Comparison of ENCODE assay signal across 8 mouse cellular contexts in the genomic region with DNA sequence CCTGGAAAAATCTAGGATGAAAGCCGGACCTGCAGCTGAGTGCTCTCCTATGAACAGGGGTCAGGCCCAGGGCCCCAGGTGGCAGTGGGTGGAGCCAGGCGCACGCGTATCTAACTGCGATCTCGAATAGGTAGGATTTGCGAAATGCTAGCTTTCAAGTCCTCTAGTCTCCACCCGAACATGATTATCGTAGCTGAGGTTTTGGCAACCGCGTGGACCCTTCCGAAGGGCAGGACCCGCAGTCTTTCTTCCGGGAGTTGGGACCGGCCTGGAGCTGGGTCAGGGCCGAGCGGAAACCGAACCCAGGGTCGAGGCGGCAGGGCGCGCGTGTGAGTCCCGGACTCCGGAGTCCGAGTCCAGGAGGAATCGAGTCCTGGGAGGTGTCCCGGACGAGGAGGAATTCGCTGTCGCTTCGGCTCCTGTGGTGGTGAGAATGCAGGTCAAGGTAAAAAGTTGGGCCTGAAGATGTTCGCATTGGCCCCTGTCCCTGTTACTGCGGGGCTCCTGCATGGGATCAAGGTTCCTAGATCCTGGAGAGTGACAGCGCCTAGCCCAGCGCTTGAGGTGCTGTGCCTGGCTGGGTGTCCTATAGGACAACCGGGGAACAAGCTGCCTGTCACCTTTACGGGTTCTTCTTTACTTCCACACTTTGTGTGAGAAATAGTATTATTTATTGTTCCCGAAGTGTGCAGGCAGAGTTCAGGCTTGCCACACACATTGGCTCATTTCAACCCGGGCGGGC. TPM values are rescaled to one million over a fixed set of nuclear protein-coding genes. Genes with fewer than 3 reads are reported as not detected.
DNase-seq lines count a peak whose midpoint lies in the region; ATAC-seq lines count a peak whose summit lies in the region.

Gene Trpm6 (plus strand): TSS at position 386 of the 742 bp plus-strand sequence.

- H3K4me3 ChIP-seq in forebrain, embryonic 16.5 days (replicated peaks; ENCODE audit: low read length), result peak within 1 kb of the TSS; percentile 40
- peak within 1 kb of the TSS; percentile 51 for H3K4me3 ChIP-seq in kidney, embryonic 16.5 days (ENCODE audit: low read length)

- H3K9ac ChIP-seq in forebrain, embryonic 16.5 days (replicated peaks; ENCODE audit: low read depth, low read length), result peak within 1 kb of the TSS; percentile 33; the same call in 1 of the 2 replicates
- H3K9ac ChIP-seq in kidney, embryonic 16.5 days (replicated peaks; ENCODE audit: low read length), result peak within 1 kb of the TSS; percentile 71

- peak within 1 kb of the TSS; percentile 63 for H3K4me2 ChIP-seq in forebrain, embryonic 16.5 days (ENCODE audit: low read length)
- peak within 1 kb of the TSS; percentile 87 for H3K4me2 ChIP-seq in kidney, embryonic 16.5 days (replicated peaks; ENCODE audit: low read depth, low read length)

- no peak within 1 kb of the TSS for H3K27ac ChIP-seq in forebrain, embryonic 16.5 days (ENCODE audit: low read length)
- no peak within 1 kb of the TSS for H3K27ac ChIP-seq in kidney, embryonic 16.5 days (ENCODE audit: low read length)

- H3K27me3 ChIP-seq in forebrain, embryonic 16.5 days (replicated peaks; ENCODE audit: control insufficient read depth, insufficient read depth, low read length), result no peaks in the 10 kb centered on the region
- no peaks in the 10 kb centered on the region for H3K27me3 ChIP-seq in kidney, embryonic 16.5 days (ENCODE audit: insufficient read depth, low read length)

- peak; percentile 18 for DNase-seq in ovary, postnatal 36 days (ENCODE audit: low spot score)
- DNase-seq in ovary, adult 18-20 months (ENCODE audit: low spot score), result no peak
- peak; percentile 34 for DNase-seq in lung, postnatal 14 days
- peak; percentile 46 for DNase-seq in testis, postnatal 10 days (ENCODE audit: low spot score)
- DNase-seq in right cerebral cortex, postnatal 36 days (ENCODE audit: low spot score in 2 of 2), result no peak

- H3K4me1 ChIP-seq in forebrain, embryonic 16.5 days (replicated peaks; ENCODE audit: control insufficient read depth, insufficient read depth, low read length), result peaks cover 6% of the 10 kb centered on the region; the same call in 1 of the 2 replicates
- peaks cover 12% of the 10 kb centered on the region for H3K4me1 ChIP-seq in kidney, embryonic 16.5 days (ENCODE audit: insufficient read depth, low read length)

- no peak for ATAC-seq in forebrain, embryonic 16.5 days
- ATAC-seq in kidney, embryonic 16.5 days (ENCODE audit: low FRiP score, low TSS enrichment), result peak; percentile 63; the same call in 1 of the 2 replicates
- no peak for ATAC-seq in activated CD4-positive, CD25-positive, alpha-beta regulatory T cell, adult 4 months

- no peaks in the 10 kb centered on the region for H3K9me3 ChIP-seq in forebrain, embryonic 16.5 days (ENCODE audit: control insufficient read depth, low read length)
- H3K9me3 ChIP-seq in kidney, embryonic 16.5 days (ENCODE audit: low read length), result no peaks in the 10 kb centered on the region

- H3K36me3 ChIP-seq in forebrain, embryonic 16.5 days (ENCODE audit: control insufficient read depth, insufficient read depth), result no peaks in the 10 kb centered on the region
- H3K36me3 ChIP-seq in kidney, embryonic 16.5 days (ENCODE audit: insufficient read depth, low read length), result no peaks in the 10 kb centered on the region

- 6% methylated on average over 41 of the region's 41 CpGs for WGBS in forebrain, embryonic 16.5 days
- WGBS in kidney, embryonic 16.5 days, result 4% methylated on average over 41 of the region's 41 CpGs

RNA-seq across cellular contexts. Expression of gene Trpm6, which starts in this region (rescaled TPM):
- 0.31 and 0.33 TPM in 2 replicates for polyA plus RNA-seq in forebrain, embryonic 16.5 days (2015; fragmentation: Nextera tagmentation; extraction: Ambion mirVana)
- 0.89 and 0.91 TPM in 2 replicates for polyA plus RNA-seq in kidney, embryonic 16.5 days (2015; fragmentation: Nextera tagmentation; extraction: Ambion mirVana)
- polyA plus RNA-seq in activated CD4-positive, CD25-positive, alpha-beta regulatory T cell, adult 4 months (2017; shearing (Covaris generic)), result under 1 TPM; 0.40 to 0.76 TPM

Comparison
In these comparisons a context has a peak if more than half of its experiments do, and no peak if none do; other contexts are left out.
1. DNase-seq: peak in ovary, postnatal 36 days (single experiment), lung, postnatal 14 days (single experiment) and testis, postnatal 10 days (single experiment); none in ovary, adult 18-20 months (single experiment) and right cerebral cortex, postnatal 36 days (0 of 2).
2. Peak in ATAC-seq, H3K4me3 ChIP-seq, H3K9ac ChIP-seq and H3K4me2 ChIP-seq in kidney, embryonic 16.5 days; RNA of the gene not detected or under 1 TPM.